Mouse (Mus musculus) ES-E14 (cell line): ENCODE results near the gene Pla2r1. TPM values are rescaled to one million over a fixed set of nuclear protein-coding genes. Genes with fewer than 3 reads are reported as not detected.

Experiments used
- DNase-seq: peaks from one replicate; pipeline ENCODE4 v3.0.0-alpha.2; 2013; ENCODE audit warnings: low read depth, low spot score
- H3K27ac ChIP-seq: 2 replicates; pipeline ENCODE4 v1.5.1; 2012; ENCODE audit warnings: low read depth, mild to moderate bottlenecking, low read length, moderate library complexity, mixed read lengths; ENCODE audit not compliant: poor library complexity, insufficient read depth, severe bottlenecking
- H3K36me3 ChIP-seq: 2 replicates; pipeline ENCODE4 v1.6.1; 2012; ENCODE audit warnings: mild to moderate bottlenecking, low read length, moderate library complexity, mixed read lengths; ENCODE audit not compliant: control insufficient read depth, poor library complexity, insufficient read depth, severe bottlenecking
- H3K4me1 ChIP-seq, 2 experiments: fragments of 150-350 bp in 1 of 2; sonication (generic) in 1 of 2; 2 replicates each; pipeline ENCODE4 v1.6.1; 2012; ENCODE audit warnings: low read length in 2 of 2, mild to moderate bottlenecking in 1 of 2, mixed read lengths in 1 of 2; ENCODE audit not compliant: control insufficient read depth in 2 of 2, insufficient read depth in 2 of 2, poor library complexity in 1 of 2
- H3K4me3 ChIP-seq, 2 experiments: fragments of 150-350 bp in 1 of 2; sonication (generic) in 1 of 2; 2 replicates each; pipeline ENCODE4 v1.5.1; 2012; ENCODE audit warnings: low read length in 2 of 2, low read depth in 1 of 2, mild to moderate bottlenecking in 1 of 2, mixed read lengths in 1 of 2; ENCODE audit not compliant: insufficient read depth in 1 of 2, poor library complexity in 1 of 2, severe bottlenecking in 1 of 2
- H3K9ac ChIP-seq: 2 replicates; pipeline ENCODE4 v1.6.1; 2012; ENCODE audit warnings: low read depth, mild to moderate bottlenecking, low read length, mixed read lengths; ENCODE audit not compliant: poor library complexity, insufficient read depth, severe bottlenecking
- H3K9me3 ChIP-seq: fragments of 150-350 bp; sonication (generic); 2 replicates; pipeline ENCODE4 v1.6.1; 2012; ENCODE audit warnings: low read depth, mild to moderate bottlenecking, low read length; ENCODE audit not compliant: control insufficient read depth, insufficient read depth
- CHD2 ChIP-seq: IDR thresholded peaks from 2 replicates; pipeline ENCODE4 v1.6.1; 2014; ENCODE audit warnings: mild to moderate bottlenecking, low read depth, low read length, inconsistent platforms
- HCFC1 ChIP-seq: IDR thresholded peaks from 2 replicates; pipeline ENCODE4 v1.6.1; 2012; ENCODE audit warnings: low read length, inconsistent platforms, borderline replicate concordance; ENCODE audit not compliant: insufficient read depth
- MAFK ChIP-seq: IDR thresholded peaks from 2 replicates; pipeline ENCODE4 v1.6.1; 2014; ENCODE audit warnings: mild to moderate bottlenecking, low read depth, low read length, inconsistent platforms; ENCODE audit not compliant: insufficient read depth
- ZC3H11A ChIP-seq: IDR thresholded peaks from 2 replicates; pipeline ENCODE4 v1.6.1; 2012; ENCODE audit warnings: low read depth, mild to moderate bottlenecking, inconsistent platforms, low read length, borderline replicate concordance
- ZNF384 ChIP-seq: IDR thresholded peaks from 2 replicates; pipeline ENCODE4 v1.6.1; 2012; ENCODE audit warnings: low read depth, low read length, inconsistent platforms
- in situ Hi-C, 2 experiments: fragments of 600-800 bp; cut with MboI; formaldehyde crosslinking; loops; one replicate each; pipeline ENCODE4 v1.15.1; 2025; ENCODE audit warnings: low sequenced_read_pairs in 2 of 2, inconsistent platforms in 1 of 2; ENCODE audit not compliant: unreplicated experiment in 2 of 2
- total RNA-seq: library from RNA; depleted of rRNA; stranded (reverse); fragments of 300-350 nt; gene quantifications from 2 replicates; pipeline ENCODE4 v1.2.3, GENCODE M21; 2012

The Pla2r1 gene
- total RNA-seq, 1 experiment, result 0.89 TPM

DNA sequence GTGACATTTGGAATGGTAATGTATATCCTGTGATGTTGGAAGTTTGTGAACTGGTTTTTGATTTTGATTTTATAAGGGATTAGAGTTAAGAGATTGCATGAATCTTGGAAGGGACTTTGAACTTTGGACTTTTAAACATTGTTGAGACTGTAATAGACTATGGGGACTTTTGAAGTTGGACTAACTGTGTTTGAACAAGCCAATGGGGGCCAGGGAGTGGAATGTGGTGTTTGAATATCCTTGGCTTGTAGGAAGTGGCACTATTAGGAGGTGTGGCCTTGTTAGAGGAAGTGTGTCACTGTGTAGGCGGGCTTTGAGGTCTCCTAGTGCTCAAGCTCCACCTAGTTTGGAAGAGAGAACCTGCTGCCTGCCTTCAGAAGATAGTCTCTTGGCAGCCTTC lies 42.4 kb downstream of the Pla2r1 start:
- H3K4me3 ChIP-seq, result no peak overlapping the region
- no peaks in the 10 kb centered on the region for H3K4me1 ChIP-seq
- TF ChIP-seq ZNF384 (no peak), ZC3H11A (no peak), HCFC1 (no peak), MAFK (no peak), CHD2 (no peak)
- H3K36me3 ChIP-seq, result no peaks in the 10 kb centered on the region
- no peak overlapping the region for H3K27ac ChIP-seq
- no peak overlapping the region for H3K9ac ChIP-seq
- H3K9me3 ChIP-seq, result no peaks in the 10 kb centered on the region
- no peak for DNase-seq
- in situ Hi-C loops, result no loop called here

DNA sequence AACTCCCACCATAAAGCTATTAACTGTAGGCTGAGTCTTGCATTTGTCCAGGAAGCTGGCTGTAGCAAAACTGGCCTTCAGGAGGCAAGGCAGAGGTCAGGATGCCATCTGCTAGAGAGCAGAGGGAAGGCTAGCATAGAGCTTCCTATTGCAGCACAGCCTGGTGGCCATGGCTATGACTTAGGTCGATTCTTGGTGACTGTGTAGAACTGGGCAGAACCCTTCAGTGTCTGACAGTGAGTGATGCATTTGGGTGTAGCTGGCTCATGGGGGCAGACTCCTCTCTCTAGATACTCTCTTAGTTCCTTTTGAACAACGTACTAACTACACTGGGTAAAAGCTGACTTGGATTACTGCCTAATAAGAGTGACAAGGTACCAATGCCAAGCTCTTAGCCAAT lies 48.0 kb downstream of the Pla2r1 start:
- no peak for DNase-seq
- Histone ChIP-seq H3K9ac (no peak overlapping the region), H3K9me3 (no peaks in the 10 kb centered on the region), H3K27ac (no peak overlapping the region), H3K4me1 (no peaks in the 10 kb centered on the region), H3K4me3 (no peak overlapping the region), H3K36me3 (no peaks in the 10 kb centered on the region)
- TF ChIP-seq ZNF384 (no peak), HCFC1 (no peak), MAFK (no peak), CHD2 (no peak), ZC3H11A (no peak)
- in situ Hi-C loops, result no loop called here

DNA sequence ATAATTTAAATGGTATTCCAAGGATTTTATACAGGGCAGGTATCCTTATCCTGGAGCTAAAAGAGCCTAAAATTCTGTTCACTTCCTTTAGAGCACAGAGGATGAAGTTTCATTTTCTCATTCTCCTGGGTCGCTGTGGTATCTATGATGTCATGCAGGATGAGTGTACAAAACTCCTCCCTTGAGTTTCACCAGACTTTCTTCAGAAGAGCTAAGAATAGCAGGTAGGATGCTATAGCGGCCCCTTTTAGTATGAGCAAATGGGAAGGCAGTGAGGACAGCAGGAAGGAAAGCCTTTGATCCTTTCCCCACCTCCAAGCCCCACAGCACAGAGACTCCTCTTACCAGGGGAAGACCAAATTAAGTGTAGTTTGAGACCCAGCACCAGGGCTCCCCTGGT lies 48.4 kb downstream of the Pla2r1 start:
- H3K27ac ChIP-seq, result no peak overlapping the region
- H3K9ac ChIP-seq, result no peak overlapping the region
- DNase-seq, result no peak
- H3K9me3 ChIP-seq, result no peaks in the 10 kb centered on the region
- no peaks in the 10 kb centered on the region for H3K36me3 ChIP-seq
- H3K4me3 ChIP-seq, result no peak overlapping the region
- in situ Hi-C loops, result no loop called here
- TF ChIP-seq CHD2 (no peak), MAFK (no peak), ZC3H11A (no peak), ZNF384 (no peak), HCFC1 (no peak)
- no peaks in the 10 kb centered on the region for H3K4me1 ChIP-seq

GRCm38 (mm10) chr2:60503991-60504390 lies 49.1 kb downstream of the Pla2r1 start:
- no peak for DNase-seq
- in situ Hi-C loops, result no loop called here
- H3K9ac ChIP-seq, result no peak overlapping the region
- H3K4me1 ChIP-seq, result no peaks in the 10 kb centered on the region
- H3K4me3 ChIP-seq, result no peak overlapping the region
- no peak overlapping the region for H3K27ac ChIP-seq
- H3K9me3 ChIP-seq, result no peaks in the 10 kb centered on the region
- H3K36me3 ChIP-seq, result no peaks in the 10 kb centered on the region
- no peak for TF ChIP-seq ZNF384
- no peak for TF ChIP-seq ZC3H11A
- no peak for TF ChIP-seq HCFC1
- TF ChIP-seq CHD2, result no peak
- TF ChIP-seq MAFK, result no peak

GRCm38 (mm10) chr2:60500583-60501116 lies 52.5 kb downstream of the Pla2r1 start:
- Histone ChIP-seq H3K4me1 (no peaks in the 10 kb centered on the region), H3K4me3 (no peak overlapping the region), H3K9ac (no peak overlapping the region), H3K9me3 (no peaks in the 10 kb centered on the region), H3K27ac (no peak overlapping the region), H3K36me3 (no peaks in the 10 kb centered on the region)
- TF ChIP-seq ZC3H11A (no peak), HCFC1 (no peak), CHD2 (no peak), MAFK (no peak), ZNF384 (no peak)
- no peak for DNase-seq
- in situ Hi-C loops, result no loop called here
